Mouse (Mus musculus): ENCODE results near the gene Ppm1j. TPM values are rescaled to one million over a fixed set of nuclear protein-coding genes. Genes with fewer than 3 reads are reported as not detected.
"Not testable (repeated sequence)": the region's sequence is repeated elsewhere in the genome, so short reads cannot be mapped to it uniquely, and the experiment has no call there.

Gene Ppm1j
- 0.23 and 3.1 TPM in 2 replicates for polyA plus RNA-seq (2014; fragmentation: Nextera tagmentation; extraction: Ambion mirVana)

- Histone ChIP-seq H3K27me3 (ENCODE audit: control insufficient read depth, insufficient read depth, low read length) (peaks cover 50% of the 10 kb centered on the region), H3K4me3 (ENCODE audit: low read depth, low read length) (peak within 1 kb of the TSS; percentile 36), H3K27ac (ENCODE audit: low read depth, low read length) (no peak within 1 kb of the TSS), H3K9me3 (ENCODE audit: control insufficient read depth, low read length) (no peaks in the 10 kb centered on the region), H3K4me2 (ENCODE audit: low read depth, low read length) (peak within 1 kb of the TSS; percentile 74), H3K4me1 (ENCODE audit: control insufficient read depth, insufficient read depth, low read length) (peaks cover 14% of the 10 kb centered on the region; the same call in 1 of the 2 replicates), H3K9ac (replicated peaks; ENCODE audit: low read depth, low read length) (peak within 1 kb of the TSS; percentile 32), H3K36me3 (ENCODE audit: control insufficient read depth, insufficient read depth, low read length) (no peaks in the 10 kb centered on the region)
- under 1% methylated on average over 50 of the region's 56 CpGs for WGBS
- peak; percentile 48; the same call in 1 of the 2 replicates for ATAC-seq (ENCODE audit: low read depth)
These were observed at the start of gene Ppm1j for GRCm38 (mm10) chr3:104780561-104781420. TSS of gene Ppm1j (plus strand) at chr3:104781056.

GRCm38 (mm10) chr3:104732907-104733306 lies 47.9 kb upstream of the Ppm1j start:
- no peaks in the 10 kb centered on the region for H3K4me1 ChIP-seq (ENCODE audit: control insufficient read depth, insufficient read depth, low read length)
- no peak overlapping the region for H3K4me3 ChIP-seq (ENCODE audit: low read depth, low read length)
- H3K9ac ChIP-seq (replicated peaks; ENCODE audit: low read depth, low read length), result no peak overlapping the region
- WGBS, result 59% methylated on average over 3 of the region's 3 CpGs
- no peak overlapping the region for H3K27ac ChIP-seq (ENCODE audit: low read depth, low read length)
- no peaks in the 10 kb centered on the region for H3K36me3 ChIP-seq (ENCODE audit: control insufficient read depth, insufficient read depth, low read length)
- no peak overlapping the region for H3K4me2 ChIP-seq (ENCODE audit: low read depth, low read length)
- no peaks in the 10 kb centered on the region for H3K9me3 ChIP-seq (ENCODE audit: control insufficient read depth, low read length)
- H3K27me3 ChIP-seq (ENCODE audit: control insufficient read depth, insufficient read depth, low read length), result no peaks in the 10 kb centered on the region
- no peak for ATAC-seq (ENCODE audit: low read depth)

DNA sequence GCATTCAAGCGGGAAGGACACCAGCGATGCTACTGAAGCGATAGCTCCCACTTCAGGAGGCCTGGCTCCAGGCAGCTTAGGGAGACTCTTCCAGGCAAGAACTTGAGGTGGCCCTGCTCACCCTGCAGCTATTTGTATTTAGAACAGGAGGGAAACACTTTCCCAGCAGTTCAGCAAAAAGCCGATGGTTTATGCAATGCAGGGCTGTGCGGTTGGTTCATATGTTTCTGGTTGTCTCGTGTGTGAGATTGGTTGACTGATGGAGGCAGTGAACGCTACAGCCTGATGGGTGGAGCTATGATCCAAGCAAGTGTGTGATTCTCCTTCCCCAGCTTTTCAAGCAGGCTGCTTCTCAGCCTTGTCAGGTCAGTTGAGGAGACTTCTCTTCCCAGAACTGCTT lies 46.2 kb upstream of the Ppm1j start:
- ATAC-seq (ENCODE audit: low read depth), result no peak
- Histone ChIP-seq H3K9me3 (ENCODE audit: control insufficient read depth, low read length) (no peaks in the 10 kb centered on the region), H3K27me3 (ENCODE audit: control insufficient read depth, insufficient read depth, low read length) (no peaks in the 10 kb centered on the region), H3K4me3 (ENCODE audit: low read depth, low read length) (no peak overlapping the region), H3K27ac (ENCODE audit: low read depth, low read length) (no peak overlapping the region), H3K4me1 (ENCODE audit: control insufficient read depth, insufficient read depth, low read length) (no peaks in the 10 kb centered on the region), H3K36me3 (ENCODE audit: control insufficient read depth, insufficient read depth, low read length) (no peaks in the 10 kb centered on the region), H3K4me2 (ENCODE audit: low read depth, low read length) (no peak overlapping the region), H3K9ac (replicated peaks; ENCODE audit: low read depth, low read length) (no peak overlapping the region)
- WGBS, result 65% methylated on average over 7 of the region's 7 CpGs

DNA sequence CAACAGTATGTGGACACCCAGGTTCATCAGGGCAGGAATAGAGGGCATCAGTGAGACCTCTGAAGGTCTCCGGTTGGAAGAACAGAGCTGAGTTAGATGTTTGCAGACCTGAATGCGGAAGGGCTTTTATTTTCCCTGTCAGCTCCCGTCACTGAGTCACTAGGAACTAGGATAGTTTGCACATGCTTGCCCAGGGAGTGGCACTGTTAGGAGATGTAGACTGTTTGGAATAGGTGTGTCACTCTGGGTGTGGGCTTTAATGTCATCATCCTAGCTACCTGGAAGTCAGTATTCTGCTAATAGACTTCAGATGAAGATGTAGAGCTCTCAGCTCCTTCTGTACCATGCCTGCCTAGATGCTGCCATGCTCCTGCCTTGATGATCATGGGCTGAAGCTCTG lies 38.9 kb upstream of the Ppm1j start:
- 92% methylated on average over 3 of the region's 3 CpGs for WGBS
- Histone ChIP-seq H3K27me3 (ENCODE audit: control insufficient read depth, insufficient read depth, low read length) (no peaks in the 10 kb centered on the region), H3K36me3 (ENCODE audit: control insufficient read depth, insufficient read depth, low read length) (no peaks in the 10 kb centered on the region), H3K27ac (ENCODE audit: low read depth, low read length) (no peak overlapping the region), H3K9me3 (ENCODE audit: control insufficient read depth, low read length) (no peaks in the 10 kb centered on the region), H3K4me3 (ENCODE audit: low read depth, low read length) (no peak overlapping the region), H3K4me2 (ENCODE audit: low read depth, low read length) (no peak overlapping the region), H3K9ac (replicated peaks; ENCODE audit: low read depth, low read length) (no peak overlapping the region), H3K4me1 (ENCODE audit: control insufficient read depth, insufficient read depth, low read length) (no peaks in the 10 kb centered on the region)
- ATAC-seq (ENCODE audit: low read depth), result no peak

- WGBS, result 57% methylated on average over 1 of the region's 1 CpGs
- Histone ChIP-seq H3K4me1 (ENCODE audit: control insufficient read depth, insufficient read depth, low read length) (no peaks in the 10 kb centered on the region), H3K9ac (replicated peaks; ENCODE audit: low read depth, low read length) (no peak overlapping the region), H3K4me2 (ENCODE audit: low read depth, low read length) (no peak overlapping the region), H3K27ac (ENCODE audit: low read depth, low read length) (no peak overlapping the region), H3K9me3 (ENCODE audit: control insufficient read depth, low read length) (no peaks in the 10 kb centered on the region), H3K4me3 (ENCODE audit: low read depth, low read length) (no peak overlapping the region), H3K27me3 (ENCODE audit: control insufficient read depth, insufficient read depth, low read length) (no peaks in the 10 kb centered on the region), H3K36me3 (ENCODE audit: control insufficient read depth, insufficient read depth, low read length) (no peaks in the 10 kb centered on the region)
- ATAC-seq (ENCODE audit: low read depth), result no peak
These were observed 37.7 kb upstream of the Ppm1j start for GRCm38 (mm10) chr3:104743161-104743560.

- Histone ChIP-seq H3K4me2 (ENCODE audit: low read depth, low read length) (no peak overlapping the region), H3K9me3 (ENCODE audit: control insufficient read depth, low read length) (no peaks in the 10 kb centered on the region), H3K4me3 (ENCODE audit: low read depth, low read length) (no peak overlapping the region), H3K4me1 (ENCODE audit: control insufficient read depth, insufficient read depth, low read length) (no peaks in the 10 kb centered on the region), H3K27me3 (ENCODE audit: control insufficient read depth, insufficient read depth, low read length) (no peaks in the 10 kb centered on the region), H3K9ac (replicated peaks; ENCODE audit: low read depth, low read length) (no peak overlapping the region), H3K36me3 (ENCODE audit: control insufficient read depth, insufficient read depth, low read length) (no peaks in the 10 kb centered on the region), H3K27ac (ENCODE audit: low read depth, low read length) (no peak overlapping the region)
- WGBS, result 81% methylated on average over 1 of the region's 1 CpGs
- no peak for ATAC-seq (ENCODE audit: low read depth)
These were observed 37.0 kb upstream of the Ppm1j start for GRCm38 (mm10) chr3:104743864-104744263.

DNA sequence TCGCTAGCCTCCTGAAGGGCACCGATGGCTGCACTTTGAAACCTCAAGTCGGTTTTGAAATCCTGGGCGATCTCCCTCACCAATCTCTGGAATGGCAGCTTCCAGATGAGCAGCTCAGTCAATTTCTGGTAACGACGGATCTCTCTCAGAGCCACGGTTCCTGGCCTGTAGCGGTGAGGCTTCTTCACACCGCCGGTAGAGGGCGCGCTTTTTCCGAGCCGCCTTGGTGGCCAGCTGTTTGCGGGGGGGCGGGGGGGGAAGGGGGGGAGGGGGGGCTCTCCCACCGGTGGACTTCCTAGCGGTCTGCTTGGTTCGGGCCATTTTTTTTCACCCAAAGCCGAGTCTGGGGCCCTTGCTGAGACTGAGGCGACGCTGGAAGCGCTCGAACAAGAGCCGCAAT lies 28.0 kb upstream of the Ppm1j start:
- not testable (repeated sequence) for H3K9ac ChIP-seq (replicated peaks; ENCODE audit: low read depth, low read length); H3K4me1 ChIP-seq (ENCODE audit: control insufficient read depth, insufficient read depth, low read length); H3K9me3 ChIP-seq (ENCODE audit: control insufficient read depth, low read length); H3K27ac ChIP-seq (ENCODE audit: low read depth, low read length); ATAC-seq (ENCODE audit: low read depth); H3K36me3 ChIP-seq (ENCODE audit: control insufficient read depth, insufficient read depth, low read length); H3K4me2 ChIP-seq (ENCODE audit: low read depth, low read length); H3K4me3 ChIP-seq (ENCODE audit: low read depth, low read length); H3K27me3 ChIP-seq (ENCODE audit: control insufficient read depth, insufficient read depth, low read length)
- WGBS, result 19% methylated on average over 19 of the region's 25 CpGs

DNA sequence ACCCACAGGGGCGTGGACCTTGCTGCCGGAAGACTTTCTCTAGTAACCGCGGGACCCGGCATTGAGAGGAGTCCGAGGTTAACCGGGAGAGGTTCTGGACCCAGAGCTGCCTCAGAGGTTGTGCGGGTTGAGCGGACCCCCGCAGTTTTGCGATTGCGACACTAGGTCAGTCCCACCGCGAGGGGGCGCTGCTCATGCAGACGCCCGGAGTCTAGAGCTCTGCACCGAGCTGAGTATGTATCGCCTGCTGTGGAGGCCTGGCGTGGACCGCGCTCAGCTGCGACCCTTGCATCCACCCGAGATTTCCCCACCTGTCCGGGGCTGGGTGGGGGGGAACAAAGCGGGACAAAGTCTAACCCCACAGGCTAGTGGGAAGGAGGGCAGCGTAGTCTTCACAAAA lies 22.4 kb upstream of the Ppm1j start:
- Histone ChIP-seq H3K9me3 (ENCODE audit: control insufficient read depth, low read length) (no peaks in the 10 kb centered on the region), H3K4me1 (ENCODE audit: control insufficient read depth, insufficient read depth, low read length) (0 out of 2 replicates have a peak, but pooled peaks cover 3% of the 10 kb centered on the region), H3K4me2 (ENCODE audit: low read depth, low read length) (peak overlapping the region; percentile 54), H3K36me3 (ENCODE audit: control insufficient read depth, insufficient read depth, low read length) (no peaks in the 10 kb centered on the region), H3K4me3 (ENCODE audit: low read depth, low read length) (peak overlapping the region; percentile 30; the same call in 1 of the 2 replicates), H3K27ac (ENCODE audit: low read depth, low read length) (no peak overlapping the region), H3K27me3 (ENCODE audit: control insufficient read depth, insufficient read depth, low read length) (no peaks in the 10 kb centered on the region), H3K9ac (replicated peaks; ENCODE audit: low read depth, low read length) (peak overlapping the region; percentile 39; the same call in 1 of the 2 replicates)
- WGBS, result 3% methylated on average over 27 of the region's 27 CpGs
- ATAC-seq (ENCODE audit: low read depth), result peak; percentile 82

DNA sequence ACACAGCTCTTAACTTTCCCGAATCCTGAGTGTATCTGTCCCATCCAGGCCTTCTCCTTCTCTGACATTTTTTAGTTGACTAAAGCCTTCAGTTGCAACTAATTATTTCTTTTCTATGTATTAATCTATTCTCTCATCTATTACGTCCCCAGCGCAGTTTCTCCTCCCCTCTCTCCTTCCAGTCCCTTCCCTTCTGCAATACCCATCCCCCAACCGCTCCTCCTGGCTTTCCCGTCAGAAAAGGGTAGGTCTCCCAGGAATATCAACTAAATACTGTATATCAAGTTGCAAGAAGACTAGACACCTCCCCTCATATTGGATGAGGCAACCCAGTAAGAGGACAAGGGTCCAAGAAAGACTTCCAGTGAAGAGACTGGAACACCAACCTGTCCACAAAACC lies 22.0 kb upstream of the Ppm1j start:
- 0 out of 2 replicates have a peak, but pooled peaks have one; percentile 46 for ATAC-seq (ENCODE audit: low read depth)

More for the DNA sequence above, 22.0 kb upstream of the Ppm1j start:
- H3K36me3 ChIP-seq (ENCODE audit: control insufficient read depth, insufficient read depth, low read length), result no peaks in the 10 kb centered on the region
- 0 out of 2 replicates have a peak, but pooled peaks cover 3% of the 10 kb centered on the region for H3K4me1 ChIP-seq (ENCODE audit: control insufficient read depth, insufficient read depth, low read length)
- no peak overlapping the region for H3K27ac ChIP-seq (ENCODE audit: low read depth, low read length)
- no peaks in the 10 kb centered on the region for H3K9me3 ChIP-seq (ENCODE audit: control insufficient read depth, low read length)
- peak overlapping the region; percentile 54 for H3K4me2 ChIP-seq (ENCODE audit: low read depth, low read length)
- WGBS, result 12% methylated on average over 5 of the region's 5 CpGs
- no peaks in the 10 kb centered on the region for H3K27me3 ChIP-seq (ENCODE audit: control insufficient read depth, insufficient read depth, low read length)
- peak overlapping the region; percentile 30; the same call in 1 of the 2 replicates for H3K4me3 ChIP-seq (ENCODE audit: low read depth, low read length)
- 0 out of 2 replicates have a peak overlapping the region, but pooled peaks have one; percentile 39 for H3K9ac ChIP-seq (replicated peaks; ENCODE audit: low read depth, low read length)
